Mouse (Mus musculus) frontal cortex, postnatal 36 days (tissue): ENCODE results near the gene Slc28a3.
A peak's percentile ranks its signal among the peaks of the same experiment; 100 is the strongest.

ENCODE experiments used
- DNase-seq, 2 experiments: peaks; one replicate each; pipeline ENCODE4 v3.0.0; 2022; ENCODE audit warnings: low spot score in 2 of 2

Slc28a3 gene

DNA sequence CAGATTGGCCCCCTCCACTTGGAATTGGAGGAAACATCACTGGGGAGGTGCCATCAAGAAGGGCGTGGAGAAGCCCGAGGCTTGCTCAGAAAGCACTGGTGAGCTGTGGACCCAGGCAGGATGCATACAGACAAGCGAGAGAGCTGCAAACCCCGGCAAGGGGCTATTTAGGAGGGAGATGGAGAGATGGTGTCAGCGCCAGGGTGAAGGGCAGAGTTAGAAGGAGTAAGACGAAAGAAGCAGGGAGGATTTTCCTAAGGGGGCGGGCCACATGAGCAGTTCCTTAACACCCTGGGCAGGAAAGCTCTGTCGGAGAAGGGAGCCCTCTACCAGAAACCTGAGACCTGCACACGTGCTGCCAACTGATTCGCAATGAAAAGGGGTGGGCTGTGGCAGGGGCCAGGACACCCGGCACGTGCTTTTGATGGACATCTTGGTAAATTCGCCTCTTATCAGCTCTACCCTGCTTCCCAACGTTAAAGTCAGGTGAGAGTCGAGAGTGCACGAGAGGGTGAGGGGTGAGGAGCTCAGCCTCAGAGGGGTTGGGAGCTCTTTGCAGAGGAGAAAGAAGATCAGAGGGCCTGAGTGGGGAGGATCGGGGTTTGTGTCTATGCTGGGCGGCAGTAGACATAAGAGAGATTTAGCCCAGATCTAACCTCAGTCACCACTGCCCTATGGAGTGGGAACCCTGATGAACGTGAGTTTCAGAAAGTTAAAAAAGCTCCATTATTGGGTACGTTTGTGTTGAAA, 87.5 kb downstream of the Slc28a3 start:
- DNase-seq: no peak

DNA sequence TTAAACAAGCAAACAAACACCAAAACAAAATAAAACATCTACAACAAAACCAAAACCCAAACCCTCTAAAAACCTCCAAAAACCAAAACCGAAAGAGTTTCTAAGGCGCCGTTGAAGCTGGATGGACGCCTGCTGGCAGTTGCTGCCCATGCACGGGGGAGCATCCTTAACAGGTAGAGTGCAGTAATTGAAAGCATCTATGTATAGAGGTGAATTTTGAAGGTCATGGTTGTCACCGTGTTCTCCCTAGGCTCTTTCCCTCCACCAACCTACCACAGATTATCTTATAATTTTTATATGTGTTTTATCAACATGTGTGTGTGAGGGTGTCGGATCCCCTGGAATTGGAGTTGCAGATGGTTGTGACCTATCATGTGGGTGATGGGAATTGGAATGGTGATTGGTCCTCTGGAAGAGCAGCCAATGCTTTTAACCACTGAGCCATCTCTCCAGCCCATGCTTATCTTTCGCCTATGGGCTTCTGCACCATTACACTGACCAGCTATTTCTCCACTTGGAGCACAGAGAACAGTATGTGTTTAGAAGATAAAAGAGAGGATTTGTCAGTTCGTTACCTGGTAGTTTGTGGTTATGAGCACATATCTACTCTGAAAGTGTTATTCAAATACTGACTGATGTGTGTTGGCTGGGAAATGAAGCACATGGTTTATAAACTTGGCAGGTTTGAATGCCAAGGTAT, 89.2 kb downstream of the Slc28a3 start:
- DNase-seq: no peak

DNA sequence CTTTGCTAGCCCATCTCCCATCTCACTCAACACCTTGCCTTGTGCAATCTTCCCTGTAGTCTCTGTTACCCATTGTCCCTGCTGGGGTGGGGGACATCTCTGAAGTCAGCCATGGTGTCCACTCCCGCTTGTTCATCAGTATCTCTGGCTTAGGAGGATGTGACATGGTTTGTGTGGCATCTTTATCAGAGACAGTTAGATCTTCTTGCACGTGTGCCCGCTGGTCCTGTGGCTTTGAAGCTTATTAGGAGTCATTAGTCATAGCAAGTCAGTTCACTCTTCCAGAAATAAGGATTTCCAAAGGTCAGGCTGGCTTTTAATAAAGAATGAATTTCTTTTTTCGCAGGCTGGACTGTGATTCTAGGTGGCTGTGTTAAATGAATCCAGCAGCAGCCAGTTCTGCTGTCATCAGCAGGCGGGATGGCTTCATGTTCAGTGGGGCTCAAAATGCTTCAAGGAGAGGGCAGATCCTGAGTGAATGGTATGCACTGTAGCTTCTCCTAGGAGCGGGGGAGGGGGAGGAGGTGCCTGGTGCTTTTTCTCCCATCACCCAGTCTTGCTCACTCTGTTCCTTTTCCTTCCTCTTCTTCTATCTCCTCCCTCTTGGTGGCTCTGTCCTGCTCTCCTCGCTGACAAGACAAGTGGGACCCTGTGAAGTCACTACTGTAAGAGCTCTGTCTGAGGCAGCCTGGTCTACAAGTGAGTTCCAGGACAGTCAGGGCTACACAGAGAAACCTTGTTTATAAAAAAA, 89.9 kb downstream of the Slc28a3 start:
- DNase-seq: no peak

DNA sequence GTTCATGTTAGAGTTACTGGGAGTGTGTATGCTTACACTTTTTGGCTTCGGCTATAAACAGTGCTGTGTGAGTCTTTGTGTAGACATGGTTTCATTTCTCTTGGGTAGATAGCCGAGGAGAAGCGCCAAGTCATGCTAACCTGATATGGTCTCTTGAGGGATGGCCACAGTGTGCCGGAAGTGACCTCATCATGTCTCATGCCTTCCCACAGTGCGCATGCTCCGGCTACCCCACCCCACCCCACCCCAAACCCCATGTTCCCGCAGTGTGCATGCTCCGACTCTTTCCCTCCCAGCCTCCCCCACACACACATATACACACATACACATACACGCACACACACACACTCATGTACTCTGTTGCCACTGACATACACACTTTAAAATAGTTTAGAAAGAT, 90.6 kb downstream of the Slc28a3 start:
- no peak for DNase-seq

DNA sequence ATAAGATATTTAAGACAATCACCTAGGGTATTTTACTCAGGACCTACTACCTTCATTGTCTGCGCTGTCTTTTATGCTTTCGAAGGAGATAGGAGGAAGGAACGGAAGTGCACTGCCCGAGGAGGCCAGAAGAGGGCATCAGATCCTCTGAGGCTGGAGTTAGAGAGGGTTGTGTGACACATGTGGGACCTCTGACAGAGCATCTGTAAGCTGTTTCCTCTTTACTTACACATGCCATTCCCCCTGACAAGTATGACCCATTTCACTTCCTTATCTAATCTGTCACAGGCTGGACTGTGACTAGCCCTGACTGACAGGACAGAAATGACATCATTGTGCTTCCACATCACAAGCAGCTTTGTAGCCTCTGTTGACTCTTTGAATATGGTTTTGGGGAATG, 94.4 kb downstream of the Slc28a3 start:
- DNase-seq: no peak

DNA sequence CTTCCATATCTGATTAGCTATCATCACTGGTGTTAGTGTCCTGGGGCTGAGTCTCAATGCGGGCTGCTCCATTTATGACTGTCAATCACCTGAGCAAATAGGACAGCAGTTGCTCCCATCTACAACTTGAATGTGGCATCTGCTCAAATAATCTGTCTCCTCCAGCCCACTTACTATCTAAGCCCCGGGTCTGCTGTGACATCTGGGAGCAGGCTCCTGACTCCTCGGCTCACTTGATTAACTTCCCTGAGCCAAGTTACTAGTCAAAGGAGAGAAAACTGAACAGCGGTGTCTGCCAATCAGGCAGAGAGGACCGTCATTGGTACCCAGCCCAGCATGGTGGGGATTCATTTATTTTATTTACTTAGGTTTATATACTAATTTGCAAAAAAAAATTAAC, 95.0 kb downstream of the Slc28a3 start:
- no peak for DNase-seq

DNA sequence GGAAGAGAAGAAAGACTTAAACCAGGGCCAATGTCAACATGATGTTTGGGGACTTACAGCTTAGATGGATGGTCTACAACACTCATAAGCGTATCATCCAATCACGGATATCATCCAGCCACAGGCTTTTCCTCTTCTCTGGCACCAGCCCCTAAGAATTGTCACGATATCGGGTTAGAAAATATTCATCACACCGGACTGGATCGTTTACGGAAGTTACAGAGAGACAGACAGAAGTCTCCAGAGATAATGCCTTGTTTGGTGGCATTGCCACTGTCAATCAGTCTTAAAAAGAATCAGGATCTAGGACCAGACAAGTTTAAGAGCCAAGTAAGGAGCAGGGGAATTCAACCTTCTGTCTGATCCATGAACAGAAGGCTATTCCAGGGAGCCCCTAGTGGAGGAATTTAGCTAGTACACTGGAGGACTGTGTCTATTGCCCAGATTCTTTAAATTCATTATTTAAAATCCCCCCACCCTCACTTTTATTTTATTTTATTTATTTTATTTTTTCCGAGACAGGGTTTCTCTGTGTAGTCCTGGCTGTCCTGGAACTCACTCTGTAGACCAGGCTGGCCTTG, 96.4 kb downstream of the Slc28a3 start:
- no peak for DNase-seq

DNA sequence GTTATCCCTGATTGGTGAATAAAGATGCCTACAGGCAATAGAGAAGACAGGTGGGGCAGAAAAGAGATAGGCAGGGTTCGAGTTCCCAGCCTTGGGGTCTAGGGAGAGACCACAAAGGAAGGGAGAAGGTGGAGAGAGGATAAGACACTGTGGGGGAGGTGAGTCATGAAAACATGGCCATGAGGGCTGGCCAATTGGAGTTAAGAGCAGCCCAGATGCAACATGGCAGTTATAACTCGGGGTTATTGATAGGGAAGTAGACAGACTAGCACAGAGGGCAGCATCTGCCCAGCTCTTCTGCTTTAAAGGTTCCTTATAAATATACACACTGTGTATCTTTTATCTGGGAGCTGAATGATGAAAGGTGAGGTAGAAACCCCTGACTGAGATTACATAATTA, 98.8 kb downstream of the Slc28a3 start:
- no peak for DNase-seq

DNA sequence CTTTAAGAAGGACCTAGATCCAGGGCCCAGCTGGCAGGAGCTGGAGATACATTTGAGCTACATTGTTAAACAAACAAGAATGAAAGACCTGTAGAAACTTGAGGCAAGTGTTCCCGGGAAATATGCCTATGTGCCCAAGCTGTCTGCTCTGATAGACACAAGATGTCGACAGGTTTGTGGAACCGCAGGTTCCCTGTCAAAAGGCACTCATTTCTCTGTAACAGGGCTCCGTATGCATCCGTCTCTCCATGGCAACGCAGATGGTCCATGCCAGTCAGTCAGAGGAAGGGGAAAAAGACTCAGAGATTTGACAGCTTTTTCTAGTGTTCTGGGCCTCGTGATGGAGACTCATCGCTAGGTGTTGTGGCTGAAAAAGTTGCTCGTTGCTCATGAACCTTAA, 99.4 kb downstream of the Slc28a3 start:
- no peak for DNase-seq

DNA sequence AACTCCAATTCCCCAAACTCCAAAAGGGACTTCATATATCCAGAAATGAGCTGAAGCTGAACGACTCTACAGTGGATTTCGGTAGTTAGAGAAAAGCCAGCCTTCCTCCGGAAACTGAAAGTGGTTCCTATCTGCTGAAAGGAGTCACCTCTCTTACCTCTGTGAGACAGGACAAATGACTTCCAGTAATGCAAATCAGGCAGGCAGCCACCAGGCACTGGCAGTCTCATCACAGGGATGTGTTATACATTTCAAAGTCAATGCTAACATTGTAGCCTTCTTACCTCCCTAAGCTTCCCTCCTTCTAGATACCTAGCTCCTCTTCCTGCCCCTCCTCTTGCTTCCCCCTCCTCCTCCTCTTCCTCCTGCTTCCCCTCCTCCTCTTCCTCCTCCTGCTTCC, 101.4 kb downstream of the Slc28a3 start:
- DNase-seq: no peak

DNA sequence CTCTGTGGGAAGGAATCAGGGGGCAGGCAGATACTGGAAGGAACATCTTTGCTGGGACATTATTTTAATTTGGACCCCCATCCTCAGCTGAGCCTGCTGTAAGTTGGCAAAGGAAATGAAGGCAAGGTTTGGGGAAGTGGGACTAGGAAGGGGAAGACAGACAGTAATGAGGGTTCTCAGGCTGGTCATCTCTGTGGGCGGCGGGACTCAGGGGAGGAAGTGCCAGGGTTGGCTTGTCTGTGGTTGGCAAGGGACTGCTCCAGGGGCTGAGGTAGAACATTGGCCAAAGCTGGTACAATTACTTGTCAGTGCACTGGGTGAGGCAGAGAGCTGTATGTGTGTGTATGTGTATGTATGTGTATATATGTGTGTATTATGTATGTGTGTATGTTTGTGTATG, 107.1 kb downstream of the Slc28a3 start:
- no peak for DNase-seq

DNA sequence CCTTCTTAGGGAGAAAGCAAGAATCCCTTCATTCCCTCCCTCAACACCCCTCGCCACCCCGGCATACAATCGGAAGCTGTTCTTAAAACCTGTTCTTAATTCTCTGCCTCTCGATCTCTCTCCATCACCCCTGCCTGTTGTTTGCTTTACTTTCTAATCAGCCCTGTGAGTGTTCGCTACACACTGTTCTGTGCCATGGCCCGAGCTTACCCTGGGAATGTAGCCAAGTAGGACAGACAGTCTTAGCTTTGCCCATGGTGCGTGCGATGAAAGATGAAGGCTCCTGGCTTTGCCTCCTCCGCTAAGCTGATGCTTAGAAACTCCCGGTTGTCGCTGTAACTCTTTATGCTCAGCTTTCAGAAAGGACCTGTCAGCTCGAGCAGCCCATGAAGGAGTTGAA, 112.9 kb downstream of the Slc28a3 start:
- peak in 1 of 2 experiments; percentile 9 for DNase-seq
